Mouse (Mus musculus) myocyte (in vitro differentiated cells): Measurements from ENCODE around the gene Smyd3.

Source experiments
- CEBPB ChIP-seq: IDR thresholded peaks from 2 replicates; pipeline ENCODE4 v1.6.1; 2011; ENCODE audit warnings: mild to moderate bottlenecking, moderate library complexity; ENCODE audit not compliant: poor library complexity, insufficient read depth, severe bottlenecking
- MAX ChIP-seq: IDR thresholded peaks from one replicate; pipeline ENCODE4 v1.6.1; 2011; ENCODE audit warnings: low read depth, mild to moderate bottlenecking, control low read depth
- POLR2A ChIP-seq: IDR thresholded peaks from one replicate; pipeline ENCODE4 v1.6.1; 2011; ENCODE audit warnings: low read depth, mild to moderate bottlenecking, control low read depth, moderate library complexity; ENCODE audit not compliant: insufficient read length
- TCF12 ChIP-seq: IDR thresholded peaks from one replicate; pipeline ENCODE4 v1.6.1; 2011; ENCODE audit warnings: mild to moderate bottlenecking, control low read depth; ENCODE audit not compliant: poor library complexity, insufficient read depth, severe bottlenecking
- USF1 ChIP-seq: IDR thresholded peaks from one replicate; pipeline ENCODE4 v1.6.1; 2011; ENCODE audit warnings: low read depth, mild to moderate bottlenecking, control low read depth, moderate library complexity

DNA sequence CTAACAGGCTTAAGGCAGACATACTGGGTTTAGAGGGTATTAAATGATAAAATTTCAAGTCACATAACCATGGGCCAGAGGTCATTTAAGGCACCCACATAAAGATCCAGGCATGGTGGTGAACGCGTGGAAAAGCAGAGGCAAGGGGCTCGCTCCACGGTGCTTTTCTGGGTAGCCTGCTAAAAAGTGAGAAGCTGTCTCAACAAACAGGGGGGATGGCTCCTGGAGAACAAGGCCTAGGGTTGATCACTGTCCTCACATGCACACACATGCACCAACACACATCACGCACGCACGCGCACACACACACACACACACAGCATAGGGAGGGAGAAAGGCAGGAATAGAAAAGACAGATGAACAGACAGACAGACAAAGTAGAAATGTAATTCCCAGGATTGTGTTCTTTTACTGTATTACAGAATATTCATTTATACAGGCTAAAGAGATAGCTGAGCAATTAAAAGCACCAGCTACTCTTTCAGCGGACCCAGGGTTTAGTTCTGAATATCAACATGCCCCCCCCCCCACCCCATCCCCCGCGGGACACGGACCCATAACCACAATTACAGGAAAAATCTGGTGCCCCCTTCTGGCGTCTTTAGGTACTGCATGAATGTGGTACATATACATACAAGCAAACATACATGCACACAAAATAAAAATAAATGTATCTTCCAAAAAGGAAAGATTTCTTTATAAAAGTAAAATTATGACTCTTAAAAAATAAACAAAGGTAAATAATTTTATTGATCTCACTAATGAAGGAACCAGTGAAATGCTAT lies 215.2 kb downstream of the Smyd3 start:
- TF ChIP-seq POLR2A (no peak), MAX (no peak), TCF12 (no peak), USF1 (no peak), CEBPB (no peak)
